Mouse (Mus musculus) thymus, adult 2 months (tissue): ENCODE results near the gene Msrb3. TPM values are rescaled to one million over a fixed set of nuclear protein-coding genes. Genes with fewer than 3 reads are reported as not detected.

Experiments
- DNase-seq: peaks from one replicate; pipeline ENCODE4 v3.0.0; 2021
- H3K27ac ChIP-seq: fragments of 200-500 bp; 2 replicates; pipeline ENCODE4 v1.5.1; 2012; ENCODE audit warnings: low read length, control low read depth; ENCODE audit not compliant: control insufficient read depth, insufficient read depth
- H3K27me3 ChIP-seq: fragments of 200-500 bp; 2 replicates; pipeline ENCODE4 v1.6.1; 2012; ENCODE audit warnings: mild to moderate bottlenecking, low read length, moderate library complexity, mixed read lengths; ENCODE audit not compliant: control insufficient read depth, insufficient read depth
- H3K36me3 ChIP-seq: fragments of 200-500 bp; 2 replicates; pipeline ENCODE4 v1.6.1; 2012; ENCODE audit warnings: mild to moderate bottlenecking, low read length, moderate library complexity; ENCODE audit not compliant: control insufficient read depth, insufficient read depth
- H3K4me1 ChIP-seq: fragments of 200-500 bp; replicated peaks from 2 replicates; pipeline ENCODE4 v1.6.1; 2012; ENCODE audit warnings: low read length; ENCODE audit not compliant: control insufficient read depth, insufficient read depth
- H3K4me3 ChIP-seq: fragments of 200-500 bp; 2 replicates; pipeline ENCODE4 v1.5.1; 2012; ENCODE audit warnings: mild to moderate bottlenecking, low read length, control low read depth, moderate library complexity; ENCODE audit not compliant: control insufficient read depth, insufficient read depth
- CTCF ChIP-seq: fragments of 200-500 bp; IDR thresholded peaks from 2 replicates; pipeline ENCODE4 v1.5.1; 2012; ENCODE audit warnings: mild to moderate bottlenecking, control low read depth, low read length, moderate library complexity, borderline replicate concordance; ENCODE audit not compliant: control insufficient read depth, poor library complexity, insufficient read depth; ENCODE audit errors: extremely low read depth
- POLR2A ChIP-seq: fragments of 200-500 bp; IDR thresholded peaks from 2 replicates; pipeline ENCODE4 v1.6.1; 2012; ENCODE audit warnings: mild to moderate bottlenecking, low read length, control low read depth, moderate library complexity; ENCODE audit not compliant: control insufficient read depth, poor library complexity, insufficient read depth; ENCODE audit errors: extremely low read depth
- WGBS: fragments of 180-500 bp; shearing (Covaris S2); methylation state at CpG from one replicate; pipeline ENCODE4 v1.1.7; 2018; 5-methylcytosine and 5-hydroxymethylcytosine counted together
- polyA plus RNA-seq: library from polyadenylated mRNA; depleted of rRNA; stranded (reverse); fragments of >200 nt; gene quantifications from 2 replicates; pipeline ENCODE4 v1.2.3, GENCODE M21; 2012

Gene Msrb3
- polyA plus RNA-seq, 1 experiment = 5.4 TPM

- H3K36me3 ChIP-seq = no peaks in the 10 kb centered on the region
- no peak for DNase-seq
- 95% methylated on average over 22 of the region's 22 CpGs for WGBS
- no peaks in the 10 kb centered on the region for H3K27me3 ChIP-seq
- H3K4me1 ChIP-seq = no peaks in the 10 kb centered on the region
- TF ChIP-seq POLR2A = no peak
- no peak for TF ChIP-seq CTCF
- no peak overlapping the region for H3K4me3 ChIP-seq
- no peak overlapping the region for H3K27ac ChIP-seq
Measured at GRCm38 (mm10) chr10:120869241-120869775, 29.6 kb downstream of the Msrb3 start.

GRCm38 (mm10) chr10:120864446-120864845 is 34.5 kb downstream of the Msrb3 start:
- Histone ChIP-seq H3K27ac (no peak overlapping the region), H3K4me3 (no peak overlapping the region), H3K36me3 (no peaks in the 10 kb centered on the region), H3K4me1 (no peaks in the 10 kb centered on the region), H3K27me3 (no peaks in the 10 kb centered on the region)
- no peak for TF ChIP-seq POLR2A
- no peak for TF ChIP-seq CTCF
- WGBS = 40% methylated on average over 9 of the region's 9 CpGs
- DNase-seq = peak; percentile 42

- Histone ChIP-seq H3K4me3 (no peak overlapping the region), H3K4me1 (no peaks in the 10 kb centered on the region; the same call in 1 of the 2 replicates), H3K36me3 (no peaks in the 10 kb centered on the region), H3K27me3 (no peaks in the 10 kb centered on the region), H3K27ac (no peak overlapping the region)
- no peak for DNase-seq
- WGBS = 97% methylated on average over 12 of the region's 12 CpGs
- no peak for TF ChIP-seq POLR2A
- TF ChIP-seq CTCF = no peak
Measured at GRCm38 (mm10) chr10:120861674-120862073, 37.2 kb downstream of the Msrb3 start.

DNA sequence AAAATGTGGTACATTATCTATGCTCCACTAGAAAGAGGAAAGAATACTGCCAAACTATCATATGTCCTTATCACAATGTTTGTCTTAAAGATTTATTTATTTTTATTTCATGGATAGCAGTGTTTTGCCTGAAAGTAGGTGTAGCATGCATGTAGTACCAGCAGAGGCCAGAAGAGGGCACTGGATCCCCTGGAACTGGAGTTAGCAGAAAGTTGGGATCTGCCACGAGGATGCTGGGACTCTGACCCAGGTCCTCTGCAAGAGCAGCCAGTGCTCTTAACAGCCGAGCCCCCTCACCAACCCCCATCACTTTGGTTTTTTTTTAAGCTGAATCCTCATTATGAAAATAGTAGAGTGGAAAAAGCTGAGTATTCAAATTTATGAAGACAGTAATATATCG is 37.7 kb downstream of the Msrb3 start:
- DNase-seq = peak; percentile 42

GRCm38 (mm10) chr10:120857531-120858001 is 41.3 kb downstream of the Msrb3 start:
- Histone ChIP-seq H3K4me1 (no peaks in the 10 kb centered on the region; the same call in 1 of the 2 replicates), H3K4me3 (peak overlapping the region; percentile 49), H3K27ac (no peak overlapping the region), H3K27me3 (no peaks in the 10 kb centered on the region), H3K36me3 (no peaks in the 10 kb centered on the region)
- TF ChIP-seq POLR2A = no peak
- TF ChIP-seq CTCF = no peak
- 70% methylated on average over 13 of the region's 13 CpGs for WGBS
- DNase-seq = peak; percentile 41

More for the DNA sequence above, 37.7 kb downstream of the Msrb3 start:
- 81% methylated on average over 3 of the region's 3 CpGs for WGBS
- no peaks in the 10 kb centered on the region for H3K27me3 ChIP-seq
- no peaks in the 10 kb centered on the region for H3K36me3 ChIP-seq
- H3K27ac ChIP-seq = no peak overlapping the region
- no peak overlapping the region for H3K4me3 ChIP-seq
- no peaks in the 10 kb centered on the region; the same call in 1 of the 2 replicates for H3K4me1 ChIP-seq
- peak; percentile 64; the same call in 1 of the 2 replicates for TF ChIP-seq CTCF
- no peak for TF ChIP-seq POLR2A

- Histone ChIP-seq H3K4me1 (no peaks in the 10 kb centered on the region; the same call in 1 of the 2 replicates), H3K27ac (no peak overlapping the region), H3K36me3 (no peaks in the 10 kb centered on the region), H3K4me3 (no peak overlapping the region), H3K27me3 (no peaks in the 10 kb centered on the region)
- WGBS = 97% methylated on average over 10 of the region's 10 CpGs
- TF ChIP-seq POLR2A (no peak), CTCF (no peak)
- no peak for DNase-seq
Measured at GRCm38 (mm10) chr10:120854329-120854728, 44.6 kb downstream of the Msrb3 start.

GRCm38 (mm10) chr10:120853816-120854215 is 45.1 kb downstream of the Msrb3 start:
- Histone ChIP-seq H3K4me1 (no peaks in the 10 kb centered on the region; the same call in 1 of the 2 replicates), H3K4me3 (no peak overlapping the region), H3K27me3 (no peaks in the 10 kb centered on the region), H3K27ac (no peak overlapping the region), H3K36me3 (no peaks in the 10 kb centered on the region)
- 92% methylated on average over 9 of the region's 9 CpGs for WGBS
- TF ChIP-seq CTCF (no peak), POLR2A (no peak)
- DNase-seq = no peak
